Mouse (Mus musculus) adrenal gland, adult 2 months (tissue): Measurements from ENCODE around the gene Pappa. TPM values are rescaled to one million over a fixed set of nuclear protein-coding genes. Genes with fewer than 3 reads are reported as not detected.

Experiments used
- DNase-seq: peaks from one replicate; pipeline ENCODE4 v3.0.0; 2021
- polyA plus RNA-seq: library from polyadenylated mRNA; depleted of rRNA; stranded (reverse); fragments of >200 nt; gene quantifications from 2 replicates; pipeline ENCODE4 v1.2.3, GENCODE M21; 2012
- total RNA-seq, 2 experiments: library from RNA; stranded (reverse); gene quantifications; 2 replicates each; pipeline ENCODE4 v1.2.3; 2021

Pappa gene
- total and polyA plus RNA-seq, 3 experiments, result 0.02 to 0.45 (median 0.37) TPM

DNA sequence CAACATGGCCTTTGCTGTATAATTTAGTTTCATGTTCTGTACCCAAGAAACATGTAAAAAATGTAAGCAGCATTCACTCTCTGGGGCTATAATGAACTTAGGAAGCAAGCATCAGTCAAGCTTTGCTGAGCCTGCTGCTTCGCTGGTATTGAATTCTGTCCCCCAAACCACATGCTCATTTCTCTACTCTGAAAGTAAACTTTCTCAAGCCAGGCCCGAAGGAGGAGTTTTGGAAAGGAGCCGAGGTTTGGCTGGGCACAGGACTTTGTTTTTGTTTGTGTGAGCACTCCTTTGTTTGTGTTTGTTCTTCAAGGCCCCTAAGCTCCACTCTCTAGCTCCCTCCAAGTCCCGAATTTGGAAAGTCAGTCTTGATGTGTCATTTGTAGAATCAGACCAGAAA is 148.3 kb downstream of the Pappa start:
- DNase-seq, result no peak

DNA sequence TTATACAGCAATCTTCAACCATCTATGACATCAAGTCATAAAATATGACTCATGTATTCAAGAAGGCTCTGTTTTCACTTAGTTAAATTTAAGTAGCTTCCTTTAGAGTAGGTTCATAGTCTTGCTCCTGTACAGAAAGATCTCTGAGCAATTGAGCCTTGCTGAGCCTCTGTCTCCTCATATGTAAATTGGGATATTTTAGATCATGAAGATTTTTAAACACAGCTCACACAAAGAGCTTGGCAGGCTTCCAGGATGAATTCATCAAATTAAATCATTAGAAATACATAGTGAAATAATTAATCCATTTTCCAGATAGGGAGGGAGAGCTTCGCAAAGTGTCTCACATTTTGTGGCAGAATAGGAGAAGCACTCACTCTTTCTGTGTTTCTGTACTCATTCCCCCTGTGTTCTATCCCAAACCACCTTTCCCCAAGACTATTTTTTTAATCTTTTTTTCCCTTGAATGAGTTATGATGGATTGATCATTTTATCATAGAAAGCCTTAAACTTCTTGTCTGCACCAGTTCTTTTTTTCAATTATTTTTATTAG is 149.4 kb downstream of the Pappa start:
- no peak for DNase-seq

DNA sequence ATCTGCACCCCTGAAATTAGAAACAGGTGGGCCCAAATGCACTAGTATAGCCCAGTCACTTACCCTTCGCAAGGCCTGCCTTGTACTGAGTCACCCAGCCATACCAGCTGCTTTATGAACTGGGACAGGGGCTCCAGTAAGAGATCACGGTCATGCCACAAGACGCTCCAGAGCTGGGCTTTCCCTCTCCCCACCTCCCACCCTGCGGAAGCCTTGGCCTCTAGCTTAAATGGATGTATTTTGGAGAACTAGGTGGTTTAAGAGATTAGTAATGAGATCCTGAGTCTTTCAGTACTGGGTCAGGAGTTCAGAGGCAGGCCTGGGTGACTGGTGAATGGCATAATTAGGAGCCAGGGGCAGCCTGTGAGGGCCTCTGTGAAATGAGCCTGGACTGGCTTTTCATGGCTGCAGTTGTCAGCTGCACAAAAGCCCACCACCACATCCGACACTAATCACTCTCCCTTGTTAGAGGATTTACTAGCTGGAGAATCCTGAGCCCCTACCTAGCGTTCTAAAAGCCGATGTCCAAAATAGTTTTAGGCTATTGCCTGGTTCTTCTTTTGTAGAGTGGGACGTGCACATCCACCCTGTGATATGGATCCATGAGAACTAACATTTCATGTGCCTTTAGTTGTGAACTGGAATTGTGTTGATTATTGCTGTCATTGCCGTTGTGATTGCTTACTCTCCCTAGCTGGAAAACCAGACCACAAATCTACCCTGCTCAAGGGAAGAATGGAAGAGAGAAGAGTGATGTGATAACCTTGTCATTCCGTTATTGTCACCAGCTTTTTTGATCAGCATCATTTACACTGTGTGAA is 154.7 kb downstream of the Pappa start:
- DNase-seq, result no peak

DNA sequence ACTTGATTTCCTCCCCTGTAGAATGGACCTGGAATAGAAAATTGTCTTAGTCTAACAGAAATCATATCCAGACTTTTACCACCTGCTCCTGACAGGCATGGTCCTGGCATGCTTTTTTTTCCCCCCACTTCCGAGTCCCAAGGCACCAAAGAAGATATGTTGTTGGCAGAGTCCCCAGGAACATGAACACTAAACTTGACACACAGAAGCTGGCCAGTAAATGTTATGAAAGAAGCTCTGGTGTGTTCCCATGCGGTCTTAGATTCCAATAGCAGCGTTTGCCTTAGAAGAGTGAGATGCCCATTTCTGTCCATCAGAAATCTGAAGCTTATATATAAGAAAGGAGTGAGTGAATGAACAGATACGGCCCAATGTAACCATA is 155.3 kb downstream of the Pappa start:
- no peak for DNase-seq

DNA sequence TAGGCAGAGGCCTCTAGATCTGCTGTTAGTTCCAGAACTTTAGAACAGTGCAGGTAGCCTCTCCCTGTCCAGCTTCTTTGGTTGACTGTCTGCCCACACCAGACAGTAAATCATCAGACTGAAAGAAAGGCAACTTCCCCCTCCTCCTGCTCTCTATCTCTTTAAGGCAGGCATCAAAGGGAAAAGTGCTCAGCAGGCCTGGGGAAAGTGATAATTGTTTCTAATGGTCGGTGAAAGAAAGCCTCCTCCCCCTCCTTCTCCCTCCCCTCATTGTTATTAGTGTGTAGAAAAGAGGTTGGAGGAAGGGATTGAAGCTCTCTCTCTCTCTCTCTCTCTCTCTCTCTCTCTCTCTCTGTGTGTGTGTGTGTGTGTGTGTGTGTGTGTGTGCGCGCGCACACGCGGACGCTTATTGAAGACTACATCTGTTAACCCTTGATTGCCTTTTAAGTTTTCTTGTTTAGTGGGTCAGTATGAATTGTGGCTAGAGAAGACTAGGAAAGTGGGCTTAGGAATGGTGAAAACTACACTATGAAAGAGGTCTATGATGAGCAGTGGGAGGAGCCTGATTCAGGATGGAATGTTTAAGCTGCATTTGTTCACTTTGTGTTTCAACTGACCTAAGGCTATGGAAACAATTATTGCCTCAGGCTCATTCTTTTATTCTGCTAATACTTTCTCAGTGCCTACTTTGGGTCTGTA is 156.2 kb downstream of the Pappa start:
- DNase-seq, result no peak

DNA sequence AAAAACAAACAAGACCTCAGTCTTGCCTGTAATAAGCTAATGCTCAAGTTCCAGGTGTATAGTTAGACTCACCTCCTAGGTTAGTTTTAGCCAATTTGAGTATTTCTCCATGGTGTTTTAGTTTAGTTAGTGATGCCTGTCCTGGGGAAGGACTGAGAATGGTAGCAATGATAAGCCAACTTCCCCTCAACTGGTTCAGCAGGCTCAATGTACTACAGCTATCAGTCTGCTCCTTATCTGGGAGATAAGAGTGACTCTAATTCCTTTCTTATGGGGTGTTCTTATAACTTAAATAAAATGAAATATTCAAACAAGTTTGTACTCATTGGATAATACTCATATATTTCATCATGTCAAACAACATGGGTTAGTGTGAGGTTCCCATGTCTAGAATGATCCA is 156.9 kb downstream of the Pappa start:
- no peak for DNase-seq

DNA sequence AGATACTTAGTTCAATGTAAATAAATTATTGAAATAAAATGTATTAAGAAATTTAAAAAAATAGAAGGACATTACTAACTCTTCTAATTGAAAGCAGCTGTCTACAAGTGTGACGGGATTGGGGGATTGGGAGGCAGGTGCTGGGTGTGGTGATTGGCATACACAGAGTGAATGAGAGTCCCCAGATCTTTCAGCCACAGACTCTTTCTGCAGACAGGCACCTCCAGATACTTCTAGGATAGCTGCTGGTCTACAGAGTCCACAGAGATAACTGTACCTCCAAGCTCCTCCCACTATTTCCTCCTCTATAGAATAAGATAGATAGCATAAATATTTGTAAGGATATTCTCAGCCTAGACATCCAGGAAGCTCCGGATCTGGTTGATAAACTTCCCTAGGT is 159.6 kb downstream of the Pappa start:
- DNase-seq, result no peak

DNA sequence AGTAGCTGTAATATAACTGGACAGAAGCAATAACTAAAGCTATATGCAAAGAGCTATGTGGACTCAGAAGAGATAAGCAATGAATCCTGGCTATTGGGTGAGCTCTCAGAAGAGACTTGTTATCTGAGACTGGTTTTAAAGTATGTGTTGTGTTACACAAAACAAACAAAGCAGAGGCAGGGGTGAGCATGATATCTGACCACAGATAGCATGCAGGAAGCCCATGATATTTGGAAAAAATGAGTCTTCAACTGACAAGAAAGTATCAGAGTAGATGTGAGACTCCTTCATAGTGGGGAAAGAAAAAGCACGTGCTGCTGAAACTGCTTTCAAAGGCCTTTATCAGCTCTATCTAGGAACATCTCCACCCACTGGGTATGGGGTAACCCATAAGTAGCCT is 161.2 kb downstream of the Pappa start:
- no peak for DNase-seq

DNA sequence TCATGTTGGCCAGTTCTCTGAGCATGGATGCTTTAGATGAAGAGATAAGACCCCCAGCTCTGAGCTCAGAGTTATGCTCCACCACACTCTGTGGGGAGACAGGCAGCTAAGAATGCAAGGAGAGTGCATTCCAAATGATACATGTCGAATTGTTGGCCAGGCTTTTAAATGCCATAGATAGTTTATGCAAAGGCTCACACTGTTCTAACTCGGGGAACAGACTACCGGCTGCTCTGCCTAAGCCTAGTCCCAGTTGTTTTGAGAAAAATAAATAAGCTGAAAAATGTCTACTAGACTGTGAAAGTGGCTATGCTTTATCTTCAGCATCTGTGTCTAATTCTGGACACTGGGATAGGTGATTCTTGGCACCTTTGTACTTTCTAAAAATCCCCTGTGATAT is 165.3 kb downstream of the Pappa start:
- DNase-seq, result no peak

DNA sequence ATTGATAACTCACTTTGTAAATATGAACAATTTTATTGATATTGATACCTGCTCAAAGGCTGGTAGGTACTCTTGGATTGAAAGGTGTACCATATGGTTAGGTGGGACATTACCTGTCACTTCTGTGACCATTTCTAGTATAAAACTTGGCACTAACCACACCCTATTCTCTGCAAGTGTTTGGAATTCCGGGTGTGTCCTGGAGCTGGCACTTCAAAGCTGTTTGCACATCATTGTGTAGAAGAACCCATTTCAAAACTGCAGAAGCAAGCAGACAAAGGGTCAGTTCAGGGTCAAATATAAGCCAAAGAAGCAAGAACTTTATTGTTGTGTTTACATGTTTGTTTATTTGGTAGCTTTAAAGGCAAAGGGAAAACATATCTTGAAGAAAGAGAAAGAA is 171.8 kb downstream of the Pappa start:
- DNase-seq, result no peak

DNA sequence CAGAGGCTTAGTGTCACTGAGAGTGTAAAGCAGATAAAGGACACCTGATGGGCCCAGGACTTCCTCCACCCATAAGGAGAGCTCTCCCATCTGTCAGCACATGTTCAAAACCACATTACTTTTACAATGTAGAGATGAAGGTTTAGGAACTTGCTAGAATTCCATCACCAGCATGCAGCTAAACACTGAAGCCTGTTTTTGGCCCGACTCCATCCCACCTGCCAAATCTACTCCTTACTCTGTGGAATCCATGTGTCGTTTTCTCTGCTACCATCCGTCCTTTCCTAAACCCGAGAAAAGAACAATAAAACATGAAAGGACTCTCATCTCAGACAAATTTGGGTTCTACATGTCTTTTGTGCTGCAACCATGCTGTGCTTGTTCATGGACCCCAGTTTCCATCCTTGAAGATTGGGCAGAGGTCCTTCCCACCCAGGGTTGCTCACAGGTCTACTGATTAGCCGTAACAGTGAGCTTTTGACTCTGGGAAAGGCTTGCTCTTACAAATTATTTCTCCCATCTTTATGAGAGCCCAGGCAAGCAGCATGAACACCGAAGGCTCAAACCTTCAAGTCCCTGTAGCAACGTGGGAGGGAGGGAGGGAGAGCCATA is 172.5 kb downstream of the Pappa start:
- no peak for DNase-seq

DNA sequence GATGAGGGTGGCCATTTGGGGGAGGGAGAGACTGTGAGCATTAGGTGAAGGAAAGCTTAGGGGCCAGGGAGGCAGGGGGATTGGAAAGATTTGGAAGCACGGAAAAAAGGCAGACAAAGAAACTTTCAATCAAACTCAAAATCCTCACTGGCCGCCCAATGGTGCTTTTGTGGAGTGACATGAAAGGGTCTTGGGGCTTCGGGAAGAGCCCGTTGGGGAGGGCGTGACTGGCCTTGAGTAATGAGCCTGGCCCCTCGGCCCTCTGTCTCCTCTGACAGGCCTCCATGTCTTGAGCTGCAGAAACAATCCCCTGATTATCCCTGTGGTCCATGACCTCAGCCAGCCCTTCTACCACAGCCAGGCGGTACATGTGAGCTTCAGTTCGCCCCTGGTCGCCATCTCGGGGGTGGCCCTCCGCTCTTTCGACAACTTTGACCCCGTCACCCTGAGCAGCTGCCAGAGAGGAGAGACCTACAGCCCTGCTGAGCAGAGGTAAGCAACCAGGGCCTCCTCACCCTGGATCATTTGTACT is 173.1 kb downstream of the Pappa start:
- DNase-seq, result no peak

DNA sequence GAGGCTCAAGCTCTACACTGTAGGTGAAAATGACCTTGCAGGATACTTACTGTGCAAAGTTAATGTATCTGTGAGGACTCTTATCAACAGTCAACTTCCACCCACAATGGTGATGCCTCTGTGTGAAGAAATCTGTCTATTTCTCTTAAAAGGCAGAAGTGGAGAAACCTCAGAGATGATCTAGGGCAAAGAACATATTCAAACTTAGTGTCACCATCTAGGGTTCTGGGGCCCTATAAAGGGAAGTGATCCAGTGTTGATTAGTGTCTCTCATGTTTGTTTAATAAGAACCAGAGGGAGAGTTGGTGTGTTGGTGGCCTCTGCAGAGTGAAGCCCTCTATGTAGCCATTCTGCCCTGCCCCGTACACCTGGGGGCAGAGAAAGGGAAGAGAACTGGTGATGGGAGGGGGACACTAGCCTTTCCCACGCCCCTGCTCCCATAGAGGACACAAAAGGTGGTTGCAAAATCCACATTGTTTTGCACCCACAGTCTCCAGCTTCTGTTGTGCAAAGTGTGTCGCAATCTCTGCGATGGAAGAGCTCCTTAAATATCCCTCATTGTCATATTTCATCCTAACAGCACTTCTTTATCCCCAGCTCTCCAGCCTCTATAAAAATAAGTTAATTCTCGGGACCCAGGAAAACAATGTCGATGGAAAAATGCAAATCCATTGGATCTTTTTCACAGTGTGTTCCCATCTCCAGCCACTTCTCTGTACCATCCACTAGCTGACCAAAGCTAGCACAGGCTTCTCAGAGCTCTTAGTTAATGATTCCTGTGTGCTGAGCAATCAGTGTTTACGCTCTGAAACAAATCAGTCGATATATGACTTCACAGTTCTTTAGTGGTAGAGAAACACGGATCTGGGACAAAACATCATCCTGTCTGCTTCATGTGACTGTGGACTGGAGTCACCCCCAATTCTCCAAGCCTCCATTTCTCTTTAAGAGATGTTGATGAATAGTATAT is 174.5 kb downstream of the Pappa start:
- DNase-seq, result no peak

DNA sequence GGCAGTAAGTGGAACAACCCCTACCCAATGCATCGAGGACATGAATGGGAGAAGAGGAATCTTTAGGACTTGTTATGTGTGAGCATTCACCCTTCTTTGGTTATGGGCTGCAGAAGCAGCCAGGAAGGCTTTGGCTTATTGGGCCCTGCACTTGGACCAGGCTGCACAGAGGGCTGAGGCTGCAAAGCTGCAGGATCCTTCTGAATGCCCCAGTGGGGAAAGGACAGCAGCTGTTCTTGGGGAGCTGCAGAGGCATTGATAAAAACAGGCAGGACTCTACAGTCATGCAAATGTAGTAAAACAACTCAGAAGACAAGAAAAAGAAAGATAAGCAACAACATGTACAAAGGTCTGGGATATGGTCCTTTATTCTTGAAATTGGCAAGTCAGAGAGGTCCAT is 175.4 kb downstream of the Pappa start:
- DNase-seq, result no peak

DNA sequence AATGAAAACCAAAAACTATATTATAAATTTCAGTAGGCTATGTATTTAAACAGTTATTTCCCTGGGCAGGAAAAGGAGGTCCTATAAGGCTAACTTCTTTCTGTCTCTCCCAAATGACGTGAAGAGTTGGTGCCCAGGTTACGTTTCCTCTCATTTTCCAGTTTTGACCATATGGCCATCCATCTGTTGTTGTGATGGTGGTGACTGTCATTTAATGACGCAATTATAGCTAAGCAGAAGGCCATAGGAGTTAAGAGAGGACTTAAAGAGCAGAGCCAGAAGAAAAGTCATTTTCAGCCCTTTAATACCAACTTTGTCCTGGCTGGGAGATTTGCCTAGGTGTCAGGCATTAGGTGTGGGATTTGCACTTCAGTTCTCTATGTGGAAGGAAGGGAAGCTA is 176.5 kb downstream of the Pappa start:
- no peak for DNase-seq

DNA sequence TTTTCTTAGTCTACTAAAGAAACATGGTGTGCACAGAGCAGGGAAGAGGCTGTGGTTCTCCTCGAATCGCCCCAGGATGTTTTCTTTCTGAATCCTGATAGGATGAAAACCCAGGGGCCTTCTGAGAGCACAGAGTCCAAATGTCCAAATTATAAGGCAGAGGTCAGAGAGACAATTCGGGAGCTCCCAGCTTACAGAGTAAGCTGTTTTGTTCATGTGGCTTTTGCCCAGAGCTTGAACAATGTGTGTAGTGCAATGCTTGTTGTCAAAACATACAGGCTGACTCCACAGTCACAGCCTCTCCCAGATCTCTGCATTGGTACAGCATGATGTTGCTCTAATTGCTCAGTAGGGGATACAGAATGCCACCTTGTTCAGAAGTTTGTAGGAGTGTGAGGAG is 178.7 kb downstream of the Pappa start:
- DNase-seq, result no peak

DNA sequence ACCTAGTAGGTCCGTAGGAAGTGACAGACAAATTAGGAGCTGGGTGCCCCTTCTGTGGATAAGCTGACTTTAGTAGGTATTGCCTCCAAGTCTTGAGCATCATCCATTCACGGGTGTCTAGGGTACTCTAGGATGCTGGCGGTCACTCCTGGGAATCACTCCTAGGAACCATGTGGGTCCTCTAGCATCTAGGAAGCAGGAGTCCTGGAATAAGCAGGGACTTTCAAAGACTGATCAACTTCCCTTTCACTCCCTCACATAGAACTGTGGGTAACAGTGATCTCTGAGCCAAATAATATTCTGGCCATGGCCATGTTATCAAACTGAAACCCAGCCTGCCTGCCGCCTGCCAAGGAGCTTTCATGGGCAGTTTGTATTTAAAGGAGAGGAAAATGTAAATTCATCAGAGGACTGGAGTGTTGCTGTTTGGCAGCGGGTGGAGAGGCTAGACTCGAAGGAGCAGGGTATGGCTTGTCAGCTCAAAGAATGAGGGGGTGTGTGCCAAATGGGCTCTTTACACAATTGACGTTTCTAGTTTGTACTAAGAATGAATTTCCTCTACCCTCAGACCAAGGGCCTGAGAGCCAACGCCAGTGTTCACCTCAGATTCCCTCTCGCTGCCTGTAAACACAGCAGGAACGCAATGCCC is 194.0 kb downstream of the Pappa start:
- no peak for DNase-seq

DNA sequence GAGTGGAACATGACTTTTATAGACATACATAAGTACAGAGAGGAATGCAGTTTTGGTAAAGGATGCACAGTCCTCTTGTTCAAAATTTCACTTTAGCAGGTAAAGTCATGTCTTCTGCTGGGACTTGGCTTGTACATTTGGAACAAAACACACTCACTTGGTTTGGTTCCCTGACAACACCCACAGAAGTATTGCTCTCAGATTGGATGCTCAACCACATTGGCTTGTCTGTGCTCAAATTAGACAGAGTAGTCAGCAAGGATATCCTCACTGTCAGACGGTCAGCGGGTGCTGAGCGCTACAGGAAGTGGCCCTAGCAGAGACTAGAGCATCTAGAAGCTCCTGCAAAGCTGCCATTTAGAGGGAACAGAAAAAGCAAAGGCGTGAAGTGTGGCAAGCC is 197.4 kb downstream of the Pappa start:
- no peak for DNase-seq

DNA sequence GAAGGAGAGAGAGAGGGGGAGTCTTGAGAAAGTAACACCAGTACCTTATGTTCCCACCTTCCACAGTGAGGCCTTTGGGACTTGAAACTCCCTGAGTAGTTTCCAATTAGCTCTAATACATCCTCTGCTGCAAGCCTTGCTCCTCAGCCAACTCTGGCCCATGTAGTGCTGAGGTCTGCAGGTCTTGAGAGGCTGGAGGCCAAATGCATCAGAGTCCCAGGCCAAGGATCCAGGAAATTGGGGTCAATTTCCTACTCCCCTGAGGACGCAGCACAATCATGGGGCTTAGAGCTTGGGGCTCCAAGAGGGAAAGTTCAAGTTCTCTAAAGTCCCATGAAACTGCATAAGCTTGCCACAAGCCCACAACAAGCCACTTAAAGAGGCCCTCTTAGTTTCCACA is 198.0 kb downstream of the Pappa start:
- DNase-seq, result no peak

DNA sequence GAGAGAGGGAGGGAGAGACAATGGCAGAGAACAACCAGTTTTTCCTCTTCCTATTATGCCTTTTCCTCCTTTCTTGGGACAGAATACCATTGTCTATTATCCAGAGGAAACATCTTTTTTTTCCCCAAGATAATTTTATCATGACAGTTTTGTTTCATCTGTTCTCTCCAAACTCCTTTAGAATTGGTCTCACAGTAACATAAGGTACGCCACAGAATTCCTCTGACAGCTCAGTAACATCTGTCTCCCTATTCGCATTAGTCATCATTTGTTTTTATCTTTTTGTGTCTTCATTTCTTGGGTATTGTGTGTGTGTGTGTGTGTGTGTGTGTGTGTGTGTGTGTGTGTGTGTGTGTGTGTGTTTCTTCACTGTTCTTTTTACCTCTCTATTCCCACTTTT is 201.8 kb downstream of the Pappa start:
- no peak for DNase-seq
